Mouse (Mus musculus) heart, embryonic 14.5 days (tissue): ENCODE measurements at regions not wholly inside any gene's neighbourhood (a gene's known extent, or its start where the extent isn't known, plus 50 kb on each side); places are given as distances from the start of the nearest gene placed in this dataset.

Experiments used
- ATAC-seq: fragments of 200-750 bp; cut with Nextera tagmentation; 2 replicates; pipeline ENCODE4 v1.8.0; 2017; ENCODE audit warnings: low read depth, moderate TSS enrichment; ENCODE audit not compliant: insufficient number of reproducible peaks, insufficient read depth, low FRiP score
- H3K27ac ChIP-seq, 2 experiments: fragments of 200-500 bp in 1 of 2; fragments of 300-500 bp in 1 of 2; sonication (generic) in 1 of 2; replicated peaks in 1 of 2; 2 replicates each; pipeline ENCODE4 v1.5.1; 2012 to 2014; ENCODE audit warnings: low read depth in 2 of 2, low read length in 2 of 2, control low read depth in 1 of 2, mild to moderate bottlenecking in 1 of 2, mixed read lengths in 1 of 2; ENCODE audit not compliant: control insufficient read depth in 1 of 2, insufficient read depth in 1 of 2
- H3K27me3 ChIP-seq: fragments of 300-500 bp; sonication (generic); 2 replicates; pipeline ENCODE4 v1.6.1; 2014; ENCODE audit warnings: mild to moderate bottlenecking, low read length, control low read depth; ENCODE audit not compliant: control insufficient read depth, insufficient read depth
- H3K36me3 ChIP-seq: fragments of 300-500 bp; sonication (generic); 2 replicates; pipeline ENCODE4 v1.6.1; 2014; ENCODE audit warnings: mild to moderate bottlenecking, control low read depth, low read length, mixed read lengths; ENCODE audit not compliant: control insufficient read depth, insufficient read depth
- H3K4me1 ChIP-seq, 2 experiments: fragments of 200-500 bp in 1 of 2; fragments of 300-500 bp in 1 of 2; sonication (generic) in 1 of 2; 2 replicates each; pipeline ENCODE4 v1.6.1; 2012 to 2014; ENCODE audit warnings: low read length in 2 of 2, control low read depth in 1 of 2, mixed read lengths in 1 of 2; ENCODE audit not compliant: control insufficient read depth in 2 of 2, insufficient read depth in 2 of 2
- H3K4me2 ChIP-seq: fragments of 300-500 bp; sonication (generic); 2 replicates; pipeline ENCODE4 v1.6.1; 2014; ENCODE audit warnings: mild to moderate bottlenecking, low read length
- H3K4me3 ChIP-seq, 2 experiments: fragments of 200-500 bp in 1 of 2; fragments of 300-500 bp in 1 of 2; sonication (generic) in 1 of 2; 2 replicates each; pipeline ENCODE4 v1.5.1; 2012 to 2014; ENCODE audit warnings: low read length in 2 of 2, mild to moderate bottlenecking in 2 of 2, control low read depth in 1 of 2, low read depth in 1 of 2, moderate library complexity in 1 of 2; ENCODE audit not compliant: control insufficient read depth in 1 of 2, insufficient read depth in 1 of 2
- H3K9ac ChIP-seq: fragments of 300-500 bp; sonication (generic); 2 replicates; pipeline ENCODE4 v1.6.1; 2014; ENCODE audit warnings: mild to moderate bottlenecking, low read length
- H3K9me3 ChIP-seq: fragments of 300-500 bp; sonication (generic); 2 replicates; pipeline ENCODE4 v1.6.1; 2016; ENCODE audit warnings: low read length, control low read depth; ENCODE audit not compliant: control insufficient read depth
- WGBS: fragments of 180-500 bp; shearing (Covaris S2); extraction: QIAGEN DNeasy Blood & Tissue Kit; methylation state at CpG from one replicate; pipeline ENCODE4 v1.1.7; 2014; 5-methylcytosine and 5-hydroxymethylcytosine counted together

- H3K27me3 ChIP-seq = no peaks in the 10 kb centered on the region
- H3K4me2 ChIP-seq = no peak overlapping the region
- WGBS = 87% methylated on average over 1 of the region's 1 CpGs
- no peak overlapping the region for H3K4me3 ChIP-seq
- no peaks in the 10 kb centered on the region for H3K9me3 ChIP-seq
- H3K36me3 ChIP-seq = no peaks in the 10 kb centered on the region
- no peaks in the 10 kb centered on the region for H3K4me1 ChIP-seq
- H3K27ac ChIP-seq = no peak overlapping the region
- no peak overlapping the region for H3K9ac ChIP-seq
- ATAC-seq = no peak
Measured at GRCm38 (mm10) chr15:62431150-62431678, 1413.8 kb downstream of the Gsdmc2 start.

- no peak overlapping the region for H3K9ac ChIP-seq
- no peak overlapping the region for H3K4me3 ChIP-seq
- WGBS = 82% methylated on average over 5 of the region's 5 CpGs
- no peak overlapping the region for H3K27ac ChIP-seq
- H3K9me3 ChIP-seq = no peaks in the 10 kb centered on the region
- H3K4me2 ChIP-seq = no peak overlapping the region
- H3K4me1 ChIP-seq = no peaks in the 10 kb centered on the region
- no peaks in the 10 kb centered on the region for H3K36me3 ChIP-seq
- H3K27me3 ChIP-seq = no peaks in the 10 kb centered on the region
- no peak for ATAC-seq
Measured at GRCm38 (mm10) chr15:62422995-62423394, 1422.0 kb downstream of the Gsdmc2 start.

GRCm38 (mm10) chr15:62421073-62421851 lies 1423.7 kb downstream of the Gsdmc2 start:
- WGBS = 86% methylated on average over 7 of the region's 7 CpGs
- H3K36me3 ChIP-seq = no peaks in the 10 kb centered on the region
- H3K27ac ChIP-seq = no peak overlapping the region
- no peak overlapping the region for H3K4me2 ChIP-seq
- no peak overlapping the region for H3K9ac ChIP-seq
- H3K9me3 ChIP-seq = no peaks in the 10 kb centered on the region
- ATAC-seq = no peak
- no peaks in the 10 kb centered on the region for H3K27me3 ChIP-seq
- H3K4me3 ChIP-seq = no peak overlapping the region
- H3K4me1 ChIP-seq = no peaks in the 10 kb centered on the region

- Histone ChIP-seq H3K36me3 (no peaks in the 10 kb centered on the region), H3K27ac (no peak overlapping the region), H3K4me2 (no peak overlapping the region), H3K4me3 (no peak overlapping the region), H3K9ac (no peak overlapping the region), H3K4me1 (no peaks in the 10 kb centered on the region), H3K27me3 (no peaks in the 10 kb centered on the region), H3K9me3 (no peaks in the 10 kb centered on the region)
- no peak for ATAC-seq
Measured at GRCm38 (mm10) chr15:62416691-62417090, 1428.3 kb downstream of the Gsdmc2 start.

GRCm38 (mm10) chr15:62413694-62414093 lies 1431.3 kb downstream of the Gsdmc2 start:
- no peaks in the 10 kb centered on the region for H3K27me3 ChIP-seq
- H3K36me3 ChIP-seq = no peaks in the 10 kb centered on the region
- H3K9me3 ChIP-seq = 0 out of 2 replicates have a peak, but pooled peaks cover 3% of the 10 kb centered on the region
- no peak overlapping the region for H3K27ac ChIP-seq
- no peak overlapping the region for H3K4me2 ChIP-seq
- H3K9ac ChIP-seq = no peak overlapping the region
- WGBS = 92% methylated on average over 2 of the region's 2 CpGs
- no peak overlapping the region for H3K4me3 ChIP-seq
- no peaks in the 10 kb centered on the region for H3K4me1 ChIP-seq
- no peak for ATAC-seq

- H3K27me3 ChIP-seq = no peaks in the 10 kb centered on the region
- 78% methylated on average over 5 of the region's 5 CpGs for WGBS
- no peak for ATAC-seq
Measured at GRCm38 (mm10) chr15:62402142-62402541, 1442.8 kb downstream of the Gsdmc2 start.

GRCm38 (mm10) chr15:62400984-62401609 lies 1443.9 kb downstream of the Gsdmc2 start:
- 57% methylated on average over 4 of the region's 4 CpGs for WGBS
- no peak for ATAC-seq
- no peaks in the 10 kb centered on the region for H3K27me3 ChIP-seq
- H3K4me3 ChIP-seq = no peak overlapping the region
- H3K36me3 ChIP-seq = no peaks in the 10 kb centered on the region
- no peak overlapping the region for H3K4me2 ChIP-seq
- no peaks in the 10 kb centered on the region for H3K9me3 ChIP-seq
- H3K9ac ChIP-seq = no peak overlapping the region
- H3K27ac ChIP-seq = no peak overlapping the region
- H3K4me1 ChIP-seq = no peaks in the 10 kb centered on the region

More at GRCm38 (mm10) chr15:62402142-62402541, 1442.8 kb downstream of the Gsdmc2 start:
- Histone ChIP-seq H3K9ac (no peak overlapping the region), H3K27ac (no peak overlapping the region), H3K4me3 (no peak overlapping the region), H3K9me3 (0 out of 2 replicates have a peak, but pooled peaks cover 4% of the 10 kb centered on the region), H3K36me3 (no peaks in the 10 kb centered on the region), H3K4me2 (no peak overlapping the region), H3K4me1 (no peaks in the 10 kb centered on the region)
